Mouse (Mus musculus) heart, adult 8-10 months (tissue): ENCODE measurements at regions not wholly inside any gene's neighbourhood (a gene's known extent, or its start where the extent isn't known, plus 50 kb on each side); places are given as distances from the start of the nearest gene placed in this dataset.

ENCODE experiments used
- DNase-seq: peaks from one replicate; pipeline ENCODE4 v3.0.0; 2022; ENCODE audit warnings: low spot score

DNA sequence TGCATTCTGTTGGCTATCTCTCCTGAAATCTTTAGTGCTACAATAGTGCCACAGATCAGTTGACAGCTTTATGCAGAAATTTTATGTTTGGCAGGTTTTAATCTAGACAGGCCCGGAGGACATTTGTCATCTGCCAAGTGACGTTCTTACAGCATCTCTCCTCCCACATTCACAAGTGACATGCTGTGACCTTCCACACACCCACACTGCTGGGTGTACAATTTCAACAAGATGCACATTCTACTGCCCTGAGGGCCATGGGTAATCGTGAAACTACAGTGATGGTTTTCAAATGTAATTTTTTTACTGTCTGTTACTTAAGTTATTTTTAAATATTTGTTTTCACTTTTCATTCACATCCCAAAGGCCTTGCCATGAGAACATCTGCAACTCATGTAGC is 639.2 kb upstream of the Gm11114 start:
- no peak for DNase-seq

DNA sequence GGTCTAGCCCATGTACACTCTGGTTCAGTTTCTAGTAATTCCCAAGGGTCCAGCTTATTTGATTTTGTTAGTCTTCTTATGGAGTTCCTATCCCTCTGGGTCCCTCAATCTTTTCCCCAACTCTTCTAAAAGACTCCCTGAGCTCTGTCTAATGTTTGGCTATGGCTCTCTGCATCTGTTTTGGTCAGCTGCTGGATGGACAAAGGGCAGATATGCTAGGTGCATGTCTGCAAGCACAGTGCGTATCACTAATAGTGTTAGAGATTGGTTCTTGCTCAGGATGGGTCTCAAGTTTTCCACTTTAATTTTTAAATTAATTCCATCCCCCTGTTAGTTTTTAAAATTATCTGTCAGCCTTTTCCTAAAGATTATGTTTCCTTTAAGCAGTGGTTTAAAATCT is 634.2 kb upstream of the Gm11114 start:
- no peak for DNase-seq

DNA sequence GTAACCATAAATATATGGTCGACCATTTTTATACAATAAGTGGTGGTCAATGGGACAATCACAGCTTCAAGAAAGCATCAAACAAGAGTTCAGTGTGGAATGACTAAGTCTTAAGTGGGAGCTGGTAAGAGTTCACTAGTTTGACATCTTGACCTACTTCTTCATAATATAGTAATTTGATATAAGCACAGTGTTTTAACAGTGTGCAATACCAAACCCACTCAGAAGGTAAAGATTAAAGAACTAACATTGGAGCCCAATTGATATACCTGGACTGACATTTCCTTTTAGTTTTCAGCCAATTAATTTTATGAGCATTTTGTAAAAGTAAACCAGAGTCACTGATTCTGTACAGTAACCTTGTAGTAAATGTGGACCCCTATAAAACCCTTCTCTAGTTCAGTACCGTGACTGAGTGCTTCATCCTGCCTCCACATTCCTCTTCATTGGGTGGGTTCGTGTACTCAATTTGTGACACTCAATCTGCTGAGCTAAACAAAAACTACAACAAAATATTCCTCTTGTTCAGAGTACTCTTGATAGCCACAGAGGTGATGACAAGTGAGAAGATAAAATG is 593.9 kb upstream of the Gm11114 start:
- DNase-seq, result no peak

DNA sequence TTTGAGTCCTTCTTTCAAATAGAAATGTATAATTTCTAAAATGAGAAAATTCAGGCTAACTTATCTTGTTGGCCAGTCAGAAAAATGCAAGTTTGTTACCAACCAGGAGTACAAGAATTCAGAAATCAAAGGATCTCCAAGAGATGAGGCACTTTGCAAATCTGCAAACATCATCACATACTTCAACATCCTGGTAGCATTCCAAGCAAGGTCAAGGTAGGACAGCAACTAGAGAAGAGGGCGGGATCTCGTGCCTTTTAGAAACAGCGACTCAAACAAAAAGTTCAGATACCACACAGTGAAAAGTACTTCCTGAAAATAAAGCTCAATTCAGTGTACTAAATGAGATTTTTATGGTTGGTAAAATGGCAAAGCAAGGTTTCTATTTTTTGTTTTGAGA is 593.2 kb upstream of the Gm11114 start:
- DNase-seq, result no peak

DNA sequence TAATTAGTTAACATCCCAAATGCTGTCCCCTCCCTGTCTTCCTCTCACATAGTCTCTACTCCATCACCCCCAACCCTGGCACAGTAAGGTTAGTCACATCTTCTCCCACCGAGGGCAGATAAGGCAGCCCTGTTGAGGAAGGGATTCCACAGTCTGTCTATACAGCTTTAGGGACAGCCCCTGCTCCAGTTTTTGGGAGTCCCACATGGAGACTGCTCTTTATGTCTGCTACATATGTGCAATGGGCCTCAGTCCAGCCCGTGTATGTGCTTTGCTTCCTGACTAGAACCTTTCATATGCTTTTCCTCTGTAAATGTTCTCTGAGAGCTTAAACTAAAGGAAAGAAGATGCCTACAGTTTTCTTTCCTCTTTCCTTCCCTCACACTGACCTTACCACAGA is 592.1 kb upstream of the Gm11114 start:
- no peak for DNase-seq

DNA sequence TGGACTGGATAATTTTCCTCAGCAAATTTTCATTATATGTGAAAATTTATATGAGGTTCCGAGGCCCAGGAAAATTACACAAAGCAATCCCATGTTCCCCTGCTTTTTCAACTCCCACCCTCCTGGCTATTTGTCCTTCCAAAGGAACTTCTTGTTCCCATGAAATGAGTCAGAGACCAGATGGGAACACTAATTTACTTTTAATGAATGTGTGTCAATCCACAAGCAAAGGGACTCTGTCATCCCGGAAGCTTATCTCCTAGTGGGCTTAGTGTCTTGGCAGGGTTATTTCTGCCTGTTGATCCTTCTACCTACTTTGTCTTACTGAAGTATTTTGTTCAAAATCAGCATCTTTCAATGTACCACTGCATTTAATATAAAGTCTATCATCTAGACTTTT is 573.3 kb upstream of the Gm11114 start:
- DNase-seq, result peak; percentile 44

DNA sequence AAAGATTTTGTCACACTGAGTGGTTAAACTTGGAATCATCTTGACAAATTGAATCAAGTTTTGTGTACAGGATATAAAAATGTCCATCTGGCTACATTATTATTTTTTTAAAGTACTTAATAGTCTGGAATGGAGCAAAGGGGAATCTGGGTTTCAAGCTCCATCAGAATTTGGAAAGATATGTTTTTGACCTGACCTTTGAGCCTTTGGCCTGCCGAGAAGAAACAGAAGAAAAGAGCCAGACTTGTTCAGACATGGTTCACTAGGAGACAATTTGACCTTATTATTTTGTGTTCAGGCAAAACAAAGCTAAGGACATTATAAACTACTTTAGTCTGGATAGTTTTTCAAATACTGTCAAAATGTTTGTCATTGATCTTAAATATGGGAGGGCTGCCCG is 572.2 kb upstream of the Gm11114 start:
- peak; percentile 26 for DNase-seq

DNA sequence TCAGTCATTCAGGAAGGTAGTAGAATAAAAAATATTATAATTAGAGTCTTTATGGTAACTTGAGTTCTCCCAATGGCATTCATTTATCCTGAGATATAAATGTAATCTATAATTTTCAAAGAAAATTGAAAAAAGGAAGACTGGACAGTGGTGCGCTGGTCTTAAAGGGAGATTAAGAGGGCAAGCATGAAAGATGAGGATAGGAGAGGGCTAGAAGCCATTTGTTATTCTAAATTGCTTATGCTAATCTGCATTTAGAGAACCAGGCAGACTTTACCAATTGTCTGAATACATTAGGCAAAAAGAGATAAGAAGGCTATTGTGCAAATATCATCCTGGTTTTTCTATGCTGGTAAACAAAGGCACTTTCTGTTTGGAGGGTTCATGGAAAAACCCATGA is 558.2 kb upstream of the Gm11114 start:
- no peak for DNase-seq

DNA sequence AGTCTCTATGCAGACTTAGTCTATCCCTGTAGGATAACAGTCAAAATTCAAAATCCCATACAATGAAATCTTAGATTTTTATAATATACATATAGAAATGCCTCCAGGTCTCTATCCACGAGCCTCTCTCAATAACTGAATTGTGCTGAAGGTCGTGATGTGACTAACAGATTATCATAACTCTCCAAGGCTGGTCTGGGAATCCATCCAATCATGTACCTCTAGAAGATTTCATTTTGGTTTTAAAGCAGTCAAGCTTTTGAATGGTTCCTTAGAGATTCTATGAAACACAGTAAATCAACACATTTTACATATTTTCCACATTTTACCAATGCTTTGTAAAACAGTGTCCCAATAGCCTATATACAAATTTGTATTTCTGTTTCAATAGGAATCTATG is 557.7 kb upstream of the Gm11114 start:
- no peak for DNase-seq

DNA sequence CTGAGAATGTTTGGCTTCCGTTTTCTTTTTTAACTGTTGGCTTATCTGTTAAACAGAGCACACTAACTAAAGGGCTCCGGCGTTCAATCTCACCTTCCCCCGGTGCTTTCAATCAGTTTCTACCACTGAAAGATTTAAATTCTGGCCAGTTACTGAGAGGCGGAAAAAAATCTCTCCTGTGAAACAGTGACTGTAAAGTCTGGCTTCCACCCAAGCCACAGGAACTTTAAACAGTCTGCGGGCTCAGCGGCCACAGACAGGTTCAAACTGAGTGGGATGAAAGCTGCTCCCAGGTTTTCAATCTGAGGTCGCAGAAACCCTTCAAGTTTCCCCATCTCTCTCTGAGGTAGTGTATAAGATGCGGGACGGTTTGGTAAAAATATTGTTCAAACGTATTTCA is 538.2 kb upstream of the Gm11114 start:
- DNase-seq, result no peak

DNA sequence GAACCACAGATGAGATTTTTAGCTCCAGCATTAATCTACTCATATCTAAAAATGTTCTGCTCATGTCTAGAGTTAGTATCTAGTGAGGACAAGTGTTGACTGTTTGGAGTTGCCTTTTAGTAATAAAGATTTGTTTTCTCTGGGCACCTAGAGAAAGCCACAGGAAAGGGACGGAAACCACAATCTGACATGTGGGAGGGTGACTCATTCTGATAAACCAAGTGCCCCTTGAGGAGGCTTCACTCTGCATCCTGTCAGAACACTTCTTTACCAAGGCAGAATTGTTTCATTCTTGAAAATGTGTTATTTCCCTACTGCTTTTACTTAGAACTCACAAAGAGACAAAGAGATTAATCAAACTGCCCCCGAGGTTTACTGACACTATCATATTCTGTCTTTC is 537.4 kb upstream of the Gm11114 start:
- DNase-seq, result no peak

DNA sequence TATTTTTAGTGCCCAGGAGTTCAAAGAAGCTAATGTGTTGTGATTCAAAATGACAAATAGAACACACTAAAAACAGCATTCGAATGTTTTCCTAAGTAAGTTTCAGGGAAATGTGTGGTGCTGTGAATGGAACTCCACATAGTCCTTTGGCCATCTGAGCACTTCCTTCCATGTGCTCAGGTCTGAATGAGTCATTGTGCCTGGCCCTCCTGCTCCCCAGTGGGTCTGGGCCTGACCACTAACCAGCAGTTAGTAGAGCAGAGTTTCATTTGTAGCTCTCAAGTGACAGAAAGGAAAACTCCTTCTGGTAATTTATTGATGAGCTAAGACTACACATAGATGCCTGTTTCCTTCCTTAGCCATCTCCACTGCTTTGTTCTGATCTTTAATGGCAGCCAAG is 533.4 kb upstream of the Gm11114 start:
- DNase-seq, result no peak

DNA sequence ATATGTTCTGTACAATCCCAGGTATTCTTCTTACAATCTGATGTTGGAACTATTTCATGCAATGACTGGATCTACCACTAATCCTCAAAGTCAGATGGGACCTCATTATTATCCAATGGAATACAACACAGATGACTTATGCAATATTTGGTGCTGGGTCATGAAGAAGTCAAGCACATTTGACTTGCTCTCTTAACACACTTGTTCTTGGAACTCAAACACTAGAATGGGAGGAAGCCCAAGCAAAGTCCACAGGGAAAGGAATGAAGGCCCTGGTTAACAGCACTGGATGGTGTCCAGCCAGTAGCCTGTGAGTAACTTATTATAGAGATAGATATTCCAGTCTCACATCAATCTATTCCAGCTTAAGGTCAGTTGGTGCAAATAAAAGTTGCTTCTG is 486.8 kb upstream of the Gm11114 start:
- peak; percentile 57 for DNase-seq

DNA sequence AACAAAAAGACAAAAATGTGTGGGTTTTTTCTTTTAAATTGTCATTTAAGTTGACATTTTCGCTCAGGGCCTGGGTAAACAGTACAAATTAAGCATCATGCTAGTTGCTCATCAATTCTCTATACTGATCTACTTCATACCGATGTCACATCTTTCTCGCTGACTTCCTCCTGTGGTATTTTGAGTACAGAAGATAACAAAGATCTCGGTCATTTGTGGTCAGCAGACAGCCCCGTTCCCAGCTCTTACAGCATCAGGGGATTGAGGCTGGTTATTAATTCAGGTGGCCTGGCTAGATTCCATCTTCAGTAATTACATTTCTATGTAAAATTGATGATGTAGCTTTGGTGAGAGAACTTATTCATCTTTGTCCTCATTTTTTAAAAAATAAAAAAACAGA is 483.6 kb upstream of the Gm11114 start:
- DNase-seq, result no peak

DNA sequence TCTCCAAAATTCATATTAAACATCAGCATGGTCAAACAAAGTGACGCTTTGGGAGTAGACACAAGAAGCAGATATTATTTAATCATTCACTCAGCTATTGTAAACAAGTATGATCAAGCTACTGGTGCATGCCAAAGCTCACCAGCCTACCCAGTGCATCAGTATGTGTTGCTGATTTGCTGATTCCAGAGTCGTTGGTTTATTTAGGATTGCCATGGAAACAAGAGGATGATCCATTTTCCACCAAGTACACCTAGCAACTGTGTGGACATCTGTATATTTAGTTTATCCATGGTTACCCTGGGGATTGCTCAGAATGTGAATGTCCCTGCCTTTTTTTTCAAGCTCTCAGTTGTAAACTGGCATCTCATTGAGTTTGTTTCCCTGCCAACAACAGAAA is 481.9 kb upstream of the Gm11114 start:
- no peak for DNase-seq

DNA sequence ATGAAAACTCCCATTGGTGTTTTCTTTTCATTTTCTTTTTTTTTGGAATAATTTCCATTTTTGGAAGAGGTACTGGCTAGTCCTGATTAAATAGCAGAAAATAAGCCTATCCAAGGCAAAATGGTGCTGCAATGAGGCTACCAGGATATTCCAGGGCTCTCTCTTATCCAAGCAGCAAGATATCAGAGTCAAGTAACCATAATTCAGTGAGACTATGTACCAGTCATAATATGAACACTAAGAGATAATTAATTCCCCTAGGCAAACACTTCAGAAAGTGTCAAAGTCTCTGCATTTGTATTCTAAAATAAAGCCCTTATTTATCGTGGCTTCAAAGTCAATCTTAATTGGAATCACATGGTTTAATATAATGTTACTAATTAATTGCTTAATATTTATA is 475.1 kb upstream of the Gm11114 start:
- DNase-seq, result no peak

DNA sequence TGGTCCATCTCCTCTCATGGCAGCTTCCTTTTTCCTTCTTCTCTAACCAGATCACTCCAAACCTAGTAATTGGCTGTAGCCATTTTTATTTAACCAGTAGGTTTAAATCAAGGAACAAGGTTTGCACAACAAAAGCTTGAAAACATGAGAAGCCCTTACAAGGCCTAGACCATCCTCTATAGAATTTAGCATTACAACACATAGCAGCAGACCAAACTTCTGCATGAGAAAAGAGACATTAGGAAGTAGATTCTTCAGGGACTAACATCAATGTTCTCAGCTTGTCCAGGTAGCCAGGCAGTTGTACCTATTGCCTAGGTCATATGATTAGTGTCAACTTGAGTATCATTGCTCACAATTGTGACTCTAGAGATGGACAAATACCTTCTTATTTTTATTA is 468.6 kb upstream of the Gm11114 start:
- no peak for DNase-seq

DNA sequence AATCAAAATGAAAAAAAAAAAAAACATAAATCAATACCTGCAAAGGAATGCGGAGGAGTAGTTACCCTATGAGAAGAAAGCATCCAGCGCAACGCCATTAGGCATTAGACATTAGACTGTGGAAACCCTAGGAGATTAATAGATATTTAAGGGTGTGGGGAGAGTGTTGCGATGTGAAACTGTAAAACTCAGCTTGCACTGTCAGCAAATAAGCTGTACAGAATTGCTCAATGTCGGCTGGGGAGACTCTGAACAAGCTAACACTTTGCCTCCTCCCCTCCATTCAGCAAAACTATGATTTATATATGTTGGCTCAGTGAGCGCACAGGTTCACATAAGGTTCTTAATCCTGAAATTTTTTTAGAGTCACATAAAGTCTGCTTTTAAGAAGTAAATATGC is 451.0 kb upstream of the Gm11114 start:
- DNase-seq, result no peak

DNA sequence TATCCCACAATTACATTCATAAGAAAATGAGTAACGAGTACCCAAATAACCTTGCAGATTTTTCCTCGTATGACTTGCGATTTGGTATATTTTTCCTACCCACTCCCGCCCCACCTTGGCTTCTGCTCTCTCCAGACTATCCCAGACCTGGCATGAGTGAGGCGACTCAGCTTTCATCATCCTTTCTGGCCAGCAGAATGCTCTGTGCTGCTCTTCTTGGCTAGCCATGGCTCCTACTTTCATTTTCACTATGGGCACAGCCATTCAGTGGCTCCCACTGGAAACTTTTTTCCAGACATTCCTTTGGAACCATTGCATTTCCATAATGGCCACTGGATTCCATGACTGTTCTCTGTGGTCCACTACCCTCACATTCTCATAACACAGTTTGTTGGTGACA is 449.1 kb upstream of the Gm11114 start:
- no peak for DNase-seq

DNA sequence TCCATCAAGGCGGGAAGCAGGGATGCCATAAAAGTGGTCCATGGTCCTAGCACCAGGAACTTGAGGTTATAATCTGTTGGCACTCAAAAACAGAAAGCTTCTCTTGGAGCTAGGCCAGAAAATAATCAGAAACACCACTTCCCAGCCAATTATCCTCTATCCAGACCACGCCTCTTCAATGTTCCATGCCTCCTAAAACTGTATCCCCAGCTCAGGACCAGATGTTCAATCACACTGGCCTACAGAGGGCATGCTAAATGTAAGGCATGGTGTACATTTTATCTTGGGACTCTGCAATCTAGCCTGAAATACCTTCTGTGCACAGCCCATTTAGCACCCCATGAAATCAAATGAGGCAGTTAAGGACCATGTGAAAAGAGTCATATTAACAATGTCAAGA is 418.4 kb upstream of the Gm11114 start:
- no peak for DNase-seq

DNA sequence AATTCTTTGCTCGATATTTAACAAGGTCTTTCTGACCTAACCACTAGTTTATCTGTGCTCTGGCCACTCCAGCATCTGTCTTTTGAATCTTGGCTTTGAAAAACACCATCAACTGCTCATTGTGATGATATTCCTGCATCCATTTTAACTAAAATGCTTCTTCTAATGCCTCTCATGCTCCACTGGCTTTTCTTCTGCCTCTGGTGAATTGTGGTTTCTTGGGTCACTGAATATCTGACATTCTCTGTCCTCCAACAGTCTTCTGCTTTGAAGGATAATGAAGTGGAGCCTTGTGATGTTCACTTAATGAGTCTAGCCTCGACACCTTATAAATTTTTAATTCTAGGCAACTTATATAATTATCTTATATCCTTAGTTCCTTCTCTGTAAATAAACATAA is 416.5 kb upstream of the Gm11114 start:
- no peak for DNase-seq

DNA sequence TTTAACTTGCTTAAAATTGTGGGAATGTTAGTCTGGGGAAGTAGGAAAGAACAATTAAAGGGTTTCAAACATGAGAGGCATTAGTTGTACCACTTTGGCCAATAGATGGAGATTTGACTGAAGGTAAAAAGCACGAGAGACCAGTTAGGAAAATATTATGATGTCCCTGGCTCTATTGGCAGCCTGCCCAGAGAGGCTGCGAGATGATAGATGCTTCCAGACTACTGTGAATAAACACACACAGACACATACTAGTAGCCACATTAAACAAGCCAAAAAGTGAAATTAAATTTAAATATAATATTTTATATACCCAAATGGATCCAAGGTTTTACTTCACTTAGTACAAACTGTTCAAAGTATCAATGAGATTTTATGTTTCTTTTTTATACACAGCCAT is 411.9 kb upstream of the Gm11114 start:
- DNase-seq, result no peak

DNA sequence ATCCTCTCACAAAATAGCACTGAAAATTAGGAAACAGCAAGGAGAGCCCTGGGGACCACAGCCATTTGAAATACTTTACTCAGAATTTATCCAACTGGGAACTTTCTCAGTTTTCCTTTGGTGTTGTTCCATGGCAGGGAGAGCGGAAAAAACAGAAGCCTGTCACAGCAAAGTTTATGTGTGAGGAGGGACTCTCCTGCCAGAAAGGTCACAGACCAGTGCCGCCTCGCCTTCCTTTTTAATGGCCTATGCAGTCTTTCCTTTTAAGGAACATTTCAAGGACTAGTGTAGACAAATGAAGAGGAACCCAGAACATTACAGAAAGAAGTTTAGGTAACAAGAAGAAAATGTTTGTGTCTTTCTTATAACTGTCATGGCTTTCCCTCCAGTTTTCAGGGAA is 406.3 kb upstream of the Gm11114 start:
- no peak for DNase-seq

DNA sequence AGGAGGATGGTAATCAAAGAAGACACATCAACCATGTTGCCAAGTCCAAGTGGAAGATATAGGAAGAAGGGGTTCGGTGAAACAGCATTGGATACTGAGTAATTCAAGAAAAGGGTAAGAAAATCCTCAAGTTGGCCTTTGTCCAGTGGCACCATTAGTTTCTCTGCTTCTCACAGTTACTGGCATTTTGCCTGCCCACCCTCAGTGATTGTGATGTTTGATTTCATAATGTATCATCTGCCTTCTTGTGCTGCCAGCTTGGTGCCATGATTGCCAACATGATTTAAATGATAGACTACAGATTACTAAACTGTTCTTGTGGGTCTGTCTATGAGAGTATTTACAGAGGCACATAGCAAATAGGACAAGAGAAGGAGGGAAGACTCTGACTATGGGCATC is 399.3 kb upstream of the Gm11114 start:
- DNase-seq, result no peak

DNA sequence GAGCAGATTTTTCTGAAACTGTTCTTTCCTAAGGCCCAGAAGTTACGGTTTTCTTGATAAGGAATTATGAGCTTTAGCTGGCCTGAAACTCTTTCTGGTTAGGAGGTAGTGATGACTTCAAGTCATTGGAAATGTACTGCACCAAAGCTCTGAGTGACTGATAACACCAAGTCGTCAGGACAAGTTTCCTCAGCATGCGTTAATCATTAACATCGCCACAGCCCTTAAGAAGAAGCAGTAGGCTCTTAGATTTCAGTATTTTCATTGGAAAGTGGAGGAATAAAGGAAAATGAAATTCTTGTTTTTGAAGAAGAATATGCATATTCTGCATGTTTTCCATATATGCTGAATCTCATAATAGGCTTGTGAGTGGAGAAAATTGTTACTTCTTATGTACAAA is 390.3 kb upstream of the Gm11114 start:
- no peak for DNase-seq
